10 mouse cellular contexts compared by ENCODE assay signal in genomic region chr6:37658021-37658650, GRCm38 (mm10).
DNase-seq lines count a peak whose midpoint lies in the region; ATAC-seq and TF ChIP-seq lines count a peak whose summit lies in the region.
"Had no signal": no experiment of that assay in that cellular context is flagged by ENCODE, and none has a peak within 500 bp of the region (broad histone marks: within the 10 kb centered on the region; RNA-seq: fewer than 3 reads in every experiment).

No protein-coding gene starts in this region.

- no peaks in the 10 kb centered on the region for H3K36me3 ChIP-seq in embryonic facial prominence, embryonic 14.5 days (ENCODE audit: control insufficient read depth, insufficient read depth, low read length)
- no peaks in the 10 kb centered on the region for H3K36me3 ChIP-seq in embryonic facial prominence, embryonic 10.5 days (replicated peaks)
- H3K36me3 ChIP-seq in hindbrain, postnatal 0 days (ENCODE audit: insufficient read depth, low read length): no peaks in the 10 kb centered on the region

- WGBS in embryonic facial prominence, embryonic 14.5 days: 55% methylated on average over 6 of the region's 6 CpGs
- WGBS in embryonic facial prominence, embryonic 10.5 days: 66% methylated on average over 6 of the region's 6 CpGs
- WGBS in hindbrain, postnatal 0 days: 21% methylated on average over 6 of the region's 6 CpGs

- H3K4me1 ChIP-seq in embryonic facial prominence, embryonic 14.5 days (ENCODE audit: control insufficient read depth, insufficient read depth, low read length): no peaks in the 10 kb centered on the region
- peaks cover 3% of the 10 kb centered on the region; the same call in 1 of the 2 replicates for H3K4me1 ChIP-seq in embryonic facial prominence, embryonic 10.5 days
- H3K4me1 ChIP-seq in hindbrain, postnatal 0 days (ENCODE audit: insufficient read depth, low read length): no peaks in the 10 kb centered on the region

- no peak overlapping the region for H3K4me3 ChIP-seq in embryonic facial prominence, embryonic 14.5 days (ENCODE audit: low read depth, low read length)
- no peak overlapping the region for H3K4me3 ChIP-seq in embryonic facial prominence, embryonic 10.5 days
- H3K4me3 ChIP-seq in hindbrain, postnatal 0 days (ENCODE audit: low read length): no peak overlapping the region

- H3K9me3 ChIP-seq in embryonic facial prominence, embryonic 14.5 days (ENCODE audit: control insufficient read depth, low read length): no peaks in the 10 kb centered on the region
- H3K9me3 ChIP-seq in embryonic facial prominence, embryonic 10.5 days: no peaks in the 10 kb centered on the region
- H3K9me3 ChIP-seq in hindbrain, postnatal 0 days (ENCODE audit: low read length): no peaks in the 10 kb centered on the region

- no peak overlapping the region for H3K4me2 ChIP-seq in embryonic facial prominence, embryonic 14.5 days (ENCODE audit: low read depth, low read length)
- no peak overlapping the region for H3K4me2 ChIP-seq in hindbrain, postnatal 0 days (ENCODE audit: low read depth, low read length)

- no peak overlapping the region for H3K27ac ChIP-seq in embryonic facial prominence, embryonic 14.5 days (replicated peaks; ENCODE audit: low read depth, low read length)
- no peak overlapping the region for H3K27ac ChIP-seq in embryonic facial prominence, embryonic 10.5 days (replicated peaks)
- H3K27ac ChIP-seq in hindbrain, postnatal 0 days: no peak overlapping the region

- no peak for TF ChIP-seq CTCF in hindbrain, postnatal 0 days (IDR thresholded peaks at IDR 0.05; ENCODE audit: low read depth)

- H3K27me3 ChIP-seq in embryonic facial prominence, embryonic 14.5 days (replicated peaks; ENCODE audit: control insufficient read depth, insufficient read depth, low read length): no peaks in the 10 kb centered on the region
- no peaks in the 10 kb centered on the region for H3K27me3 ChIP-seq in embryonic facial prominence, embryonic 10.5 days (replicated peaks; ENCODE audit: low read depth, poor library complexity, severe bottlenecking)
- no peaks in the 10 kb centered on the region for H3K27me3 ChIP-seq in hindbrain, postnatal 0 days (ENCODE audit: insufficient read depth, low read length)

- no peak overlapping the region for H3K9ac ChIP-seq in embryonic facial prominence, embryonic 14.5 days (ENCODE audit: low read depth, low read length)
- no peak overlapping the region for H3K9ac ChIP-seq in hindbrain, postnatal 0 days (replicated peaks; ENCODE audit: low read length)

- ATAC-seq in embryonic facial prominence, embryonic 14.5 days (ENCODE audit: low read depth): peak; percentile 50
- no peak for ATAC-seq in hindbrain, postnatal 0 days
- no peak for ATAC-seq in cerebellum, adult (ENCODE audit: insufficient number of reproducible peaks, low FRiP score, low TSS enrichment)
- ATAC-seq: activated CD4-positive, CD25-positive, alpha-beta regulatory T cell, adult 4 months had no signal

- DNase-seq in embryonic facial prominence, embryonic 14.5 days (ENCODE audit: low spot score): peak; percentile 28
- DNase-seq in embryonic facial prominence, embryonic 10.5 days (ENCODE audit: low spot score): no peak
- DNase-seq in layer of hippocampus, adult 8-10 months (ENCODE audit: low spot score in 2 of 2): peak; percentile 12 to 21
- DNase-seq in layer of hippocampus, postnatal 25 days (ENCODE audit: extremely low spot score in 1 of 2, low spot score in 1 of 2): no peak
- DNase-seq in R1 (ENCODE audit: low read depth, low spot score): peak; percentile 98
- DNase-seq in hindbrain, postnatal 0 days (ENCODE audit: low spot score): peak; percentile 20
- no peak for DNase-seq in frontal cortex, postnatal 25 days (ENCODE audit: low spot score in 2 of 2)
- DNase-seq: thymus, adult 18-20 months had no signal

Comparison
In these comparisons a context has a peak if more than half of its experiments do, and no peak if none do; other contexts are left out.
1. DNase-seq: peak in embryonic facial prominence, embryonic 14.5 days (single experiment), layer of hippocampus, adult 8-10 months (2 of 2), R1 (single experiment) and hindbrain, postnatal 0 days (single experiment); none in embryonic facial prominence, embryonic 10.5 days (single experiment), layer of hippocampus, postnatal 25 days (0 of 2) and frontal cortex, postnatal 25 days (0 of 2).